Mouse (Mus musculus) midbrain, embryonic 15.5 days (tissue): ENCODE measurements around the gene Glrx5. TPM values are rescaled to one million over a fixed set of nuclear protein-coding genes. Genes with fewer than 3 reads are reported as not detected.

Experiments
- microRNA-seq: library from miRNA; unstranded; fragments of <30 nt; microRNA quantifications from one replicate; pipeline ENCODE4, GENCODE M21; 2016
- polyA plus RNA-seq: library from polyadenylated mRNA; unstranded; fragments of >200 nt; fragmentation: Nextera tagmentation; extraction: Ambion mirVana; gene quantifications from 2 replicates; pipeline ENCODE4 v1.2.1, GENCODE M21; 2015

The Glrx5 gene
- polyA plus RNA-seq, 1 experiment from 2014 or later = 143 TPM

Small RNAs within 50 kb of the gene (microRNA-seq; reads per million reads assigned to microRNA genes)
- gene Mir3069 = 3.9 reads per million, percentile 19 among the genes with 10 or more reads in this experiment

Other genes starting within 250 kb of the Glrx5 start
- 1.4 and 1.7 TPM in 2 replicates for gene Clmn, start 167.6 kb upstream of the Glrx5 start, polyA plus RNA-seq
- 0.40 and 0.49 TPM in 2 replicates for gene Syne3, start 22.9 kb upstream of the Glrx5 start, polyA plus RNA-seq
- not detected in 2 replicates for gene Tcl1b2, start 113.3 kb downstream of the Glrx5 start, polyA plus RNA-seq
- not detected in 2 replicates for gene Tcl1b1, start 127.0 kb downstream of the Glrx5 start, polyA plus RNA-seq
- not detected in 2 replicates for gene Tcl1b5, start 143.7 kb downstream of the Glrx5 start, polyA plus RNA-seq
- not detected in 2 replicates for gene Tcl1b3, start 158.4 kb downstream of the Glrx5 start, polyA plus RNA-seq
- gene Tcl1b4, start 169.3 kb downstream of the Glrx5 start, polyA plus RNA-seq = not detected in 2 replicates
- not detected in 2 replicates for gene Tcl1, start 190.1 kb downstream of the Glrx5 start, polyA plus RNA-seq